Mouse (Mus musculus): ENCODE measurements around the gene Mmp20. TPM values are rescaled to one million over a fixed set of nuclear protein-coding genes. Genes with fewer than 3 reads are reported as not detected.
A peak's percentile ranks its signal among the peaks of the same experiment; 100 is the strongest.

Gene Mmp20
- polyA plus RNA-seq (2012; fragmentation: generic; extraction: Trizol): not detected

DNA sequence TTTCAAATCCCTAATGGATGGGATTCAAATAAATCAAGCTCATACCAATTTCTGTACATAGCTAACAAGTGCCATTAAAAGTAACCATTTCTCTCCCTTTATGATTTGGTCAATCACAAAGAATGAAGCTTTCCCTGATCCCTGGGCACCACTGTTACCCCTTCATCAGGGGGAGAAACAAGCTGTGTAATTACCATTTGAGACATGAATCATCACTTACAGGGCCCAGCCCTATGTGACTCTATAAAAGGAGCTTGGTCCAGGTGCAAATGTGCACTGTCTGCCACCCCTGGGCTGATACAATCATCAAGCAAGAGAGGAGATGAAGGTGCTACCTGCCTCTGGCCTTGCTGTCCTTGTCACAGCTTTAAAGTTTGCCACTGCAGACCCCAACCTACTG, at the start of gene Mmp20:
TSS of gene Mmp20 (plus strand) at position 301 of the 400 bp plus-strand sequence.
- H3K79me2 ChIP-seq (ENCODE audit: control insufficient read depth, insufficient read depth): no peaks in the 10 kb centered on the region
- TF ChIP-seq USF1 (IDR thresholded peaks at IDR 0.05; ENCODE audit: low read depth) (no peak), MYOD1 (IDR thresholded peaks at IDR 0.05; ENCODE audit: control insufficient read depth in 1 of 3, insufficient read length in 2 of 3, low read depth in 2 of 3) (no peak), SRF (IDR thresholded peaks at IDR 0.05; ENCODE audit: control insufficient read depth, insufficient read length, low read depth) (no peak), TCF3 (IDR thresholded peaks at IDR 0.05; ENCODE audit: insufficient read length, low read depth) (no peak), CEBPB (IDR thresholded peaks at IDR 0.05; ENCODE audit: insufficient read depth, poor library complexity, severe bottlenecking) (no peak), TCF12 (IDR thresholded peaks at IDR 0.05; ENCODE audit: insufficient read depth, poor library complexity, severe bottlenecking) (no peak), REST (IDR thresholded peaks at IDR 0.05; ENCODE audit: insufficient read depth, insufficient read length) (no peak)
- no peak within 1 kb of the TSS for H3K4me2 ChIP-seq (ENCODE audit: low read depth)
- no peak within 1 kb of the TSS for H3K4me3 ChIP-seq
- H3K27me3 ChIP-seq (ENCODE audit: control insufficient read depth, insufficient read depth, insufficient read length): no peaks in the 10 kb centered on the region
- H3ac ChIP-seq (ENCODE audit: control insufficient read depth, insufficient read length): no peak within 1 kb of the TSS
- no peaks in the 10 kb centered on the region for H3K36me3 ChIP-seq (ENCODE audit: control insufficient read depth, insufficient read depth)

DNA sequence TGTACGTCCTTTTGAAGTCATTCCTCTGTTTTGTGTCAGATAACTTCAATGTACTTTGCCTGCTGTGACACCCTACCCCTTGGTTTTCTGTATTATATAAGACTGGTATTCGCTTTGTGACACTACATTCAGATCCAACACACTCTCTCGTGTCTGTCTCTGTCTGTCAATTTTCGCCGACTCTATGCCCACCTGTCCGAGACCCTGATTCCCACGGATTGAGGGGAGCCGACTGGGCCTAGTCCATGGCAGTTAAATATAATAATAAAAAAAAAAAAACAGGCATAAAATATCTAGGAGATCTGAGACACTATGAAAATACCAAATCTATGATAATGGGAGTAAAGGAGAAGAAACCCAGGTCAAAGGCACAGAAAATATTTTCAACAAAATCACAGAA, 38.0 kb upstream of the Mmp20 start:
- H3K4me2 ChIP-seq (ENCODE audit: low read depth): no peak overlapping the region
- no peak overlapping the region for H3K4me3 ChIP-seq
- TF ChIP-seq CEBPB (IDR thresholded peaks at IDR 0.05; ENCODE audit: insufficient read depth, poor library complexity, severe bottlenecking): no peak
- TF ChIP-seq USF1 (IDR thresholded peaks at IDR 0.05; ENCODE audit: low read depth): no peak
- no peak for TF ChIP-seq MYOD1 (IDR thresholded peaks at IDR 0.05; ENCODE audit: control insufficient read depth in 1 of 3, insufficient read length in 2 of 3, low read depth in 2 of 3)
- no peak for TF ChIP-seq POLR2AphosphoS2 (IDR thresholded peaks at IDR 0.05; ENCODE audit: insufficient read length, low read depth)
- no peak for TF ChIP-seq TCF3 (IDR thresholded peaks at IDR 0.05; ENCODE audit: insufficient read length, low read depth)
- TF ChIP-seq MAX (IDR thresholded peaks at IDR 0.05; ENCODE audit: low read depth): no peak
- no peak for TF ChIP-seq REST (IDR thresholded peaks at IDR 0.05; ENCODE audit: insufficient read depth, insufficient read length)
- TF ChIP-seq POLR2A (IDR thresholded peaks at IDR 0.05; ENCODE audit: insufficient read length, low read depth): no peak
- no peak for TF ChIP-seq TCF12 (IDR thresholded peaks at IDR 0.05; ENCODE audit: insufficient read depth, poor library complexity, severe bottlenecking)
- no peak for TF ChIP-seq SRF (IDR thresholded peaks at IDR 0.05; ENCODE audit: control insufficient read depth, insufficient read length, low read depth)
- no peak for TF ChIP-seq MYOG (IDR thresholded peaks at IDR 0.05; ENCODE audit: control insufficient read depth in 1 of 3, insufficient read depth in 1 of 3, insufficient read length in 2 of 3, low read depth in 2 of 3)
- TF ChIP-seq E2F4 (IDR thresholded peaks at IDR 0.05; ENCODE audit: insufficient read depth): no peak
- no peak overlapping the region for H3ac ChIP-seq (ENCODE audit: control insufficient read depth, insufficient read length)
- H3K79me2 ChIP-seq (ENCODE audit: control insufficient read depth, insufficient read depth): no peaks in the 10 kb centered on the region
- no peaks in the 10 kb centered on the region for H3K36me3 ChIP-seq (ENCODE audit: control insufficient read depth, insufficient read depth)
- no peaks in the 10 kb centered on the region for H3K27me3 ChIP-seq (ENCODE audit: control insufficient read depth, insufficient read depth, insufficient read length)

DNA sequence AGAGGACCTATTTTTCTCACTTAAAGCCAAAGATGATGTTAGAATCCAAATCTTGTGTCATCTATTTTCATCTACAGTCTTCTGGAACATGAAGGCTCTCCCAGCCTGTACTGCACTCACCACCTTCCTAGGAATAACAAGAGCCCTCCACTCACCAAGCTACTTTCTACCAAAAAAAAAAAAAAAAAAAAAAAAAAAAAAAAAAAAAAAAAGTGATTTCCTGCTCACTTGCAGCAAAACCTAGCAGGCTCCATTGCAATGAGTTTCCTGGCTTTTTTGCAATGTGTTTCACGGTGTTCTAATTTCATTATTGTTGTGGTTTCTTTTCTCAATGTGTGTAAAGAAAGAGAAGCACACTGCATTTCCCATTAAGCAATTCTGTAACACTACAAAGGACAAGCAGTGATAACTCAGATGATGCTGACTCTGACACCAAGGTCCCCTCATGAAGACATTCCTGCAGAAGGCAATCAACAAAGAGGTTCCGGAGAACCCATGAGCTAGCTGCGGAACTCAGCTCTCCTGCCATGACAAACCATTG, 34.7 kb upstream of the Mmp20 start:
- Histone ChIP-seq H3ac (ENCODE audit: control insufficient read depth, insufficient read length) (no peak overlapping the region), H3K4me3 (no peak overlapping the region), H3K27me3 (ENCODE audit: control insufficient read depth, insufficient read depth, insufficient read length) (no peaks in the 10 kb centered on the region), H3K79me2 (ENCODE audit: control insufficient read depth, insufficient read depth) (no peaks in the 10 kb centered on the region), H3K36me3 (ENCODE audit: control insufficient read depth, insufficient read depth) (no peaks in the 10 kb centered on the region), H3K4me2 (ENCODE audit: low read depth) (no peak overlapping the region)
- TF ChIP-seq MYOD1 (IDR thresholded peaks at IDR 0.05; ENCODE audit: control insufficient read depth in 1 of 3, insufficient read length in 2 of 3, low read depth in 2 of 3): no peak
- no peak for TF ChIP-seq SRF (IDR thresholded peaks at IDR 0.05; ENCODE audit: control insufficient read depth, insufficient read length, low read depth)
- no peak for TF ChIP-seq POLR2A (IDR thresholded peaks at IDR 0.05; ENCODE audit: insufficient read length, low read depth)
- TF ChIP-seq POLR2AphosphoS2 (IDR thresholded peaks at IDR 0.05; ENCODE audit: insufficient read length, low read depth): no peak
- no peak for TF ChIP-seq CEBPB (IDR thresholded peaks at IDR 0.05; ENCODE audit: insufficient read depth, poor library complexity, severe bottlenecking)
- no peak for TF ChIP-seq MAX (IDR thresholded peaks at IDR 0.05; ENCODE audit: low read depth)
- TF ChIP-seq E2F4 (IDR thresholded peaks at IDR 0.05; ENCODE audit: insufficient read depth): no peak
- TF ChIP-seq TCF12 (IDR thresholded peaks at IDR 0.05; ENCODE audit: insufficient read depth, poor library complexity, severe bottlenecking): no peak
- no peak for TF ChIP-seq TCF3 (IDR thresholded peaks at IDR 0.05; ENCODE audit: insufficient read length, low read depth)
- TF ChIP-seq USF1 (IDR thresholded peaks at IDR 0.05; ENCODE audit: low read depth): no peak
- no peak for TF ChIP-seq MYOG (IDR thresholded peaks at IDR 0.05; ENCODE audit: control insufficient read depth in 1 of 3, insufficient read depth in 1 of 3, insufficient read length in 2 of 3, low read depth in 2 of 3)
- TF ChIP-seq REST (IDR thresholded peaks at IDR 0.05; ENCODE audit: insufficient read depth, insufficient read length): no peak

- no peak for TF ChIP-seq TCF12 (IDR thresholded peaks at IDR 0.05; ENCODE audit: insufficient read depth, poor library complexity, severe bottlenecking)
- TF ChIP-seq CEBPB (IDR thresholded peaks at IDR 0.05; ENCODE audit: insufficient read depth, poor library complexity, severe bottlenecking): no peak
- no peak for TF ChIP-seq POLR2AphosphoS2 (IDR thresholded peaks at IDR 0.05; ENCODE audit: insufficient read length, low read depth)
- TF ChIP-seq POLR2A (IDR thresholded peaks at IDR 0.05; ENCODE audit: insufficient read length, low read depth): no peak
- TF ChIP-seq E2F4 (IDR thresholded peaks at IDR 0.05; ENCODE audit: insufficient read depth): no peak
- H3K79me2 ChIP-seq (ENCODE audit: control insufficient read depth, insufficient read depth): no peaks in the 10 kb centered on the region
- H3K27me3 ChIP-seq (ENCODE audit: control insufficient read depth, insufficient read depth, insufficient read length): no peaks in the 10 kb centered on the region
- peak overlapping the region; percentile 15 for H3K4me3 ChIP-seq
- H3K36me3 ChIP-seq (ENCODE audit: control insufficient read depth, insufficient read depth): no peaks in the 10 kb centered on the region
- peak overlapping the region; percentile 78 for H3K4me2 ChIP-seq (ENCODE audit: low read depth)
- H3ac ChIP-seq (ENCODE audit: control insufficient read depth, insufficient read length): no peak overlapping the region
Measured at GRCm38 (mm10) chr9:7594816-7595540, 33.1 kb upstream of the Mmp20 start.

Measured in myocyte (in vitro differentiated cells).